Mouse (Mus musculus) liver, adult 2 months (tissue): ENCODE measurements around the gene Trim29. TPM values are rescaled to one million over a fixed set of nuclear protein-coding genes. Genes with fewer than 3 reads are reported as not detected.

Experiments
- DNase-seq: peaks from one replicate; pipeline ENCODE4 v3.0.0-alpha.2; 2011; ENCODE audit warnings: low read depth, low spot score; ENCODE audit errors: extremely low read depth
- H3K27ac ChIP-seq: fragments of 200-500 bp; replicated peaks from 2 replicates; pipeline ENCODE4 v1.5.1; 2012; ENCODE audit warnings: low read depth, mild to moderate bottlenecking, control low read depth, inconsistent platforms, low read length; ENCODE audit not compliant: insufficient read depth
- H3K27me3 ChIP-seq: fragments of 200-500 bp; 2 replicates; pipeline ENCODE4 v1.6.1; 2012; ENCODE audit warnings: mild to moderate bottlenecking, moderate library complexity, low read length, inconsistent platforms; ENCODE audit not compliant: control insufficient read depth, insufficient read depth
- H3K36me3 ChIP-seq: fragments of 200-500 bp; 2 replicates; pipeline ENCODE4 v1.6.1; 2012; ENCODE audit warnings: low read length, inconsistent platforms; ENCODE audit not compliant: control insufficient read depth, insufficient read depth
- H3K4me1 ChIP-seq: fragments of 200-500 bp; 2 replicates; pipeline ENCODE4 v1.6.1; 2011; ENCODE audit warnings: low read length; ENCODE audit not compliant: control insufficient read depth, insufficient read depth
- H3K4me3 ChIP-seq: fragments of 200-500 bp; 2 replicates; pipeline ENCODE4 v1.5.1; 2011; ENCODE audit warnings: low read depth, mild to moderate bottlenecking, control low read depth, low read length, moderate library complexity; ENCODE audit not compliant: insufficient read depth
- H3K79me2 ChIP-seq: fragments of 200-500 bp; 2 replicates; pipeline ENCODE4 v1.6.1; 2012; ENCODE audit warnings: inconsistent platforms, mild to moderate bottlenecking, low read length, moderate library complexity; ENCODE audit not compliant: control insufficient read depth, insufficient read depth
- H3K9ac ChIP-seq: fragments of 200-500 bp; 2 replicates; pipeline ENCODE4 v1.6.1; 2012; ENCODE audit warnings: low read depth, mild to moderate bottlenecking, control low read depth, inconsistent platforms, low read length
- CTCF ChIP-seq: fragments of 200-500 bp; IDR thresholded peaks from 2 replicates; pipeline ENCODE4 v1.5.1; 2011; ENCODE audit warnings: low read depth, low read length, control low read depth
- POLR2A ChIP-seq: fragments of 200-500 bp; IDR thresholded peaks from 2 replicates; pipeline ENCODE4 v1.6.1; 2011; ENCODE audit warnings: low read length, control low read depth; ENCODE audit not compliant: insufficient read depth; ENCODE audit errors: extremely low read depth
- WGBS: fragments of 180-500 bp; shearing (Covaris S2); methylation state at CpG from one replicate; pipeline ENCODE4 v1.1.7; 2018; 5-methylcytosine and 5-hydroxymethylcytosine counted together
- polyA plus RNA-seq: library from polyadenylated mRNA; depleted of rRNA; stranded (reverse); fragments of >200 nt; gene quantifications from 2 replicates; pipeline ENCODE4 v1.2.3, GENCODE M21; 2012; rRNA removed
- total RNA-seq: library from RNA; depleted of rRNA; stranded (reverse); fragments of >200 nt; gene quantifications from 2 replicates; pipeline ENCODE4 v1.2.3, GENCODE M21; 2014; rRNA removed

Trim29 gene
- total and polyA plus RNA-seq, 2 experiments, result not detected

GRCm38 (mm10) chr9:43358591-43359323 is 48.1 kb downstream of the Trim29 start:
- no peak overlapping the region for H3K4me3 ChIP-seq
- no peaks in the 10 kb centered on the region; the same call in 1 of the 2 replicates for H3K27me3 ChIP-seq
- TF ChIP-seq POLR2A (no peak), CTCF (no peak)
- H3K79me2 ChIP-seq, result no peaks in the 10 kb centered on the region
- no peak overlapping the region for H3K9ac ChIP-seq
- H3K4me1 ChIP-seq, result no peaks in the 10 kb centered on the region
- DNase-seq, result no peak
- no peaks in the 10 kb centered on the region for H3K36me3 ChIP-seq
- H3K27ac ChIP-seq, result no peak overlapping the region
- 59% methylated on average over 15 of the region's 15 CpGs for WGBS

- Histone ChIP-seq H3K9ac (no peak overlapping the region), H3K4me1 (no peaks in the 10 kb centered on the region), H3K27ac (no peak overlapping the region), H3K4me3 (no peak overlapping the region), H3K79me2 (no peaks in the 10 kb centered on the region), H3K27me3 (no peaks in the 10 kb centered on the region), H3K36me3 (no peaks in the 10 kb centered on the region)
- TF ChIP-seq CTCF (no peak), POLR2A (no peak)
- WGBS, result 72% methylated on average over 3 of the region's 3 CpGs
- DNase-seq, result no peak
Observed at GRCm38 (mm10) chr9:43368781-43369180, 58.1 kb downstream of the Trim29 start.

GRCm38 (mm10) chr9:43383871-43384270 is 73.2 kb downstream of the Trim29 start:
- H3K4me1 ChIP-seq, result no peaks in the 10 kb centered on the region
- H3K79me2 ChIP-seq, result no peaks in the 10 kb centered on the region
- no peak overlapping the region for H3K4me3 ChIP-seq
- H3K9ac ChIP-seq, result no peak overlapping the region
- 83% methylated on average over 4 of the region's 4 CpGs for WGBS
- no peak for DNase-seq
- no peak overlapping the region for H3K27ac ChIP-seq
- no peaks in the 10 kb centered on the region for H3K36me3 ChIP-seq
- TF ChIP-seq POLR2A (no peak), CTCF (no peak)
- no peaks in the 10 kb centered on the region; the same call in 1 of the 2 replicates for H3K27me3 ChIP-seq

- WGBS, result 64% methylated on average over 3 of the region's 3 CpGs
- Histone ChIP-seq H3K9ac (no peak overlapping the region), H3K79me2 (no peaks in the 10 kb centered on the region), H3K27me3 (no peaks in the 10 kb centered on the region; the same call in 1 of the 2 replicates), H3K4me3 (no peak overlapping the region), H3K4me1 (no peaks in the 10 kb centered on the region), H3K27ac (no peak overlapping the region), H3K36me3 (no peaks in the 10 kb centered on the region)
- no peak for TF ChIP-seq CTCF
- TF ChIP-seq POLR2A, result no peak
- DNase-seq, result no peak
Observed at GRCm38 (mm10) chr9:43384400-43384799, 73.8 kb downstream of the Trim29 start.

Other genes starting within 250 kb of the Trim29 start
- 62.3 and 77.7 TPM in 2 replicates for gene Arhgef12, start 203.6 kb upstream of the Trim29 start, total RNA-seq
- 20.8 and 22.9 TPM in 2 replicates for gene Arhgef12, start 203.6 kb upstream of the Trim29 start, polyA plus RNA-seq
- 0.34 and 0.37 TPM in 2 replicates for gene Tmem136, start 194.3 kb upstream of the Trim29 start, total RNA-seq
- gene Tmem136, start 194.3 kb upstream of the Trim29 start, polyA plus RNA-seq, result 0.17 and 0.32 TPM in 2 replicates
- not detected in 2 replicates for gene Pou2f3, start 100.5 kb upstream of the Trim29 start, total RNA-seq
- gene Pou2f3, start 100.5 kb upstream of the Trim29 start, polyA plus RNA-seq, result not detected in 2 replicates
- gene Oaf, start 70.9 kb upstream of the Trim29 start, total RNA-seq, result 237 and 289 TPM in 2 replicates
- gene Oaf, start 70.9 kb upstream of the Trim29 start, polyA plus RNA-seq, result 243 and 326 TPM in 2 replicates